Mouse (Mus musculus) erythroblast, embryonic 14.5 days (primary cell): ENCODE results near the gene Il18.

Source experiments
- GATA1 ChIP-seq: IDR thresholded peaks from 2 replicates; pipeline ENCODE4 v1.6.1; 2012; ENCODE audit warnings: low read length, inconsistent platforms, mixed read lengths
- TAL1 ChIP-seq: IDR thresholded peaks from 3 replicates; pipeline ENCODE4 v1.6.1; 2012; ENCODE audit warnings: low read length, inconsistent platforms, mixed read lengths

GRCm38 (mm10) chr9:50505405-50505804 is 49.2 kb upstream of the Il18 start:
- no peak for TF ChIP-seq GATA1
- TF ChIP-seq TAL1 = no peak
